ENCODE assay signal across 8 mouse cellular contexts in genomic region chrX:153360666-153361269, GRCm38 (mm10).
DNase-seq lines count a peak whose midpoint lies in the region; ATAC-seq and TF ChIP-seq lines count a peak whose summit lies in the region.

No protein-coding gene starts in this region.

- H3K9ac ChIP-seq in embryonic facial prominence, embryonic 13.5 days = no peak overlapping the region
- no peak overlapping the region for H3K9ac ChIP-seq in intestine, embryonic 14.5 days (ENCODE audit: low read length)
- H3K9ac ChIP-seq in neural tube, embryonic 12.5 days = no peak overlapping the region

- H3K9me3 ChIP-seq in embryonic facial prominence, embryonic 13.5 days = no peaks in the 10 kb centered on the region
- H3K9me3 ChIP-seq in intestine, embryonic 14.5 days (ENCODE audit: control insufficient read depth, low read length) = no peaks in the 10 kb centered on the region
- H3K9me3 ChIP-seq in neural tube, embryonic 12.5 days = no peaks in the 10 kb centered on the region

- DNase-seq in left cerebral cortex, adult 2 months (ENCODE audit: extremely low spot score in 1 of 2, low spot score in 2 of 2) = no peak
- no peak for DNase-seq in left cerebral cortex, adult 9 months (ENCODE audit: low spot score in 2 of 2)
- no peak for DNase-seq in intestine, embryonic 14.5 days (ENCODE audit: low spot score)
- no peak for DNase-seq in spleen, postnatal 36 days (ENCODE audit: low spot score in 2 of 2)
- no peak for DNase-seq in yolk sac, embryonic 10.5 days (ENCODE audit: low spot score)
- DNase-seq in kidney, adult 11 months = no peak

- no peaks in the 10 kb centered on the region for H3K36me3 ChIP-seq in embryonic facial prominence, embryonic 13.5 days
- no peaks in the 10 kb centered on the region for H3K36me3 ChIP-seq in intestine, embryonic 14.5 days (ENCODE audit: control insufficient read depth, insufficient read depth, low read length)
- no peaks in the 10 kb centered on the region for H3K36me3 ChIP-seq in neural tube, embryonic 12.5 days

- intact Hi-C loops in left cerebral cortex, adult 2 months (cut with DNase I) = loop anchor here (5.0 to 10.0 kb wide), 2 partner anchors 123 to 436 kb away; partner anchors contain the start of gene Klf8

- WGBS in embryonic facial prominence, embryonic 13.5 days = 26% methylated on average over 9 of the region's 9 CpGs
- 20% methylated on average over 9 of the region's 9 CpGs for WGBS in intestine, embryonic 14.5 days
- 27% methylated on average over 9 of the region's 9 CpGs for WGBS in neural tube, embryonic 12.5 days

- H3K27me3 ChIP-seq in embryonic facial prominence, embryonic 13.5 days = peaks cover 34% of the 10 kb centered on the region
- H3K27me3 ChIP-seq in intestine, embryonic 14.5 days (replicated peaks; ENCODE audit: control insufficient read depth, insufficient read depth, low read length) = peaks cover 8% of the 10 kb centered on the region; the same call in 1 of the 2 replicates
- H3K27me3 ChIP-seq in neural tube, embryonic 12.5 days (replicated peaks) = 0 out of 2 replicates have a peak, but pooled peaks cover 3% of the 10 kb centered on the region

- H3K27ac ChIP-seq in left cerebral cortex, adult 2 months = peak overlapping the region; percentile 71
- H3K27ac ChIP-seq in embryonic facial prominence, embryonic 13.5 days = no peak overlapping the region
- H3K27ac ChIP-seq in intestine, embryonic 14.5 days (ENCODE audit: low read depth) = no peak overlapping the region
- H3K27ac ChIP-seq in neural tube, embryonic 12.5 days = no peak overlapping the region

- ATAC-seq in embryonic facial prominence, embryonic 13.5 days (ENCODE audit: insufficient number of reproducible peaks, insufficient read depth, low FRiP score, low TSS enrichment, low read depth) = no peak
- ATAC-seq in intestine, embryonic 14.5 days (replicated peaks; ENCODE audit: low FRiP score, low TSS enrichment, low read depth) = no peak
- ATAC-seq in neural tube, embryonic 12.5 days (ENCODE audit: low FRiP score, low read depth) = 0 out of 2 replicates have a peak, but pooled peaks have one; percentile 8

- TF ChIP-seq CTCF in left cerebral cortex, adult 2 months (IDR thresholded peaks at IDR 0.05) = no peak

- peak overlapping the region; percentile 52 for H3K4me3 ChIP-seq in left cerebral cortex, adult 2 months
- peak overlapping the region; percentile 49 for H3K4me3 ChIP-seq in embryonic facial prominence, embryonic 13.5 days
- H3K4me3 ChIP-seq in intestine, embryonic 14.5 days (ENCODE audit: low read depth, low read length) = peak overlapping the region; percentile 41
- H3K4me3 ChIP-seq in neural tube, embryonic 12.5 days = peak overlapping the region; percentile 39

- H3K4me1 ChIP-seq in embryonic facial prominence, embryonic 13.5 days = no peaks in the 10 kb centered on the region
- no peaks in the 10 kb centered on the region for H3K4me1 ChIP-seq in intestine, embryonic 14.5 days (replicated peaks; ENCODE audit: control insufficient read depth, insufficient read depth, low read length)
- no peaks in the 10 kb centered on the region for H3K4me1 ChIP-seq in neural tube, embryonic 12.5 days

- H3K4me2 ChIP-seq in embryonic facial prominence, embryonic 13.5 days = peak overlapping the region; percentile 64
- peak overlapping the region; percentile 57 for H3K4me2 ChIP-seq in intestine, embryonic 14.5 days (ENCODE audit: low read length)
- peak overlapping the region; percentile 69 for H3K4me2 ChIP-seq in neural tube, embryonic 12.5 days (replicated peaks)
